Comparison of ENCODE assay signal across 26 mouse cellular contexts in the genomic region with DNA sequence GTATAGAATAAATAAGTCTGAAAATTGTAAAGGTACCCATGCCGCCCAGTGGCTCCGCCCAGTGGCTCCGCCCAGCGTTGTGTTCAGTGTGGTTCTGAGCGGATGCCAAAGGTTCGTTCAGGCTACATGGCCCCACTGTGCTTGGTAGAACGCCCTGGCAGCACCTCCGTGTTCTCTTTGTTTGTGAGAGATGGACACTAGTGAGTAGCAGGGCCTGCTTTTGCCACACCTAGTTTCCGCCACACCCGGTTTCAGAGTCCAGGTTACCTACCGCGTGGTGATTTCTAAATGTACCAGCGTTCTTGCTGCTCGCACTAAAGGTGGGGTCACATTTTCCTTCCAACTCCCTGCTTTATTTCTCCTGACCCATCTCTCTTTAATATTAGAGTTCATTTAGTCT.
A peak's percentile ranks its signal among the peaks of the same experiment; 100 is the strongest.
DNase-seq lines count a peak whose midpoint lies in the region; ATAC-seq and TF ChIP-seq lines count a peak whose summit lies in the region.
"Had no signal": no experiment of that assay in that cellular context is flagged by ENCODE, and none has a peak within 500 bp of the region (broad histone marks: within the 10 kb centered on the region; RNA-seq: fewer than 3 reads in every experiment).

No protein-coding gene starts in this region.

- H3K9ac ChIP-seq in intestine, embryonic 15.5 days = no peak overlapping the region
- no peak overlapping the region for H3K9ac ChIP-seq in intestine, postnatal 0 days (ENCODE audit: low read depth, low read length)
- H3K9ac ChIP-seq in stomach, embryonic 15.5 days = no peak overlapping the region
- H3K9ac ChIP-seq: forebrain, postnatal 0 days; heart, embryonic 12.5 days; heart, embryonic 15.5 days; hindbrain, embryonic 13.5 days had no signal

- H3K4me3 ChIP-seq in intestine, embryonic 15.5 days (replicated peaks) = no peak overlapping the region
- no peak overlapping the region for H3K4me3 ChIP-seq in intestine, postnatal 0 days (ENCODE audit: low read depth, low read length)
- H3K4me3 ChIP-seq in stomach, embryonic 15.5 days (replicated peaks) = no peak overlapping the region
- H3K4me3 ChIP-seq: heart, embryonic 12.5 days; heart, embryonic 15.5 days; hindbrain, embryonic 10.5 days; hindbrain, embryonic 13.5 days had no signal

- WGBS in intestine, embryonic 15.5 days = 81% methylated on average over 14 of the region's 14 CpGs
- 52% methylated on average over 14 of the region's 14 CpGs for WGBS in intestine, postnatal 0 days
- 83% methylated on average over 14 of the region's 14 CpGs for WGBS in stomach, embryonic 15.5 days

- peak overlapping the region; percentile 36; the same call in 1 of the 2 replicates for H3K27ac ChIP-seq in intestine, embryonic 15.5 days
- peak overlapping the region; percentile 43; the same call in 1 of the 2 replicates for H3K27ac ChIP-seq in intestine, postnatal 0 days (ENCODE audit: low read depth, low read length)
- H3K27ac ChIP-seq in stomach, embryonic 15.5 days = no peak overlapping the region

- H3K9me3 ChIP-seq in intestine, embryonic 15.5 days = no peaks in the 10 kb centered on the region
- no peaks in the 10 kb centered on the region for H3K9me3 ChIP-seq in intestine, postnatal 0 days (ENCODE audit: control insufficient read depth)
- no peaks in the 10 kb centered on the region for H3K9me3 ChIP-seq in stomach, embryonic 15.5 days
- H3K9me3 ChIP-seq: heart, embryonic 15.5 days; hindbrain, embryonic 10.5 days; hindbrain, embryonic 13.5 days had no signal

- TF ChIP-seq CTCF in intestine, postnatal 0 days (IDR thresholded peaks at IDR 0.05; ENCODE audit: low read depth) = peak; percentile 30; the same call in 1 of the 2 replicates

- H3K36me3 ChIP-seq in intestine, embryonic 15.5 days = no peaks in the 10 kb centered on the region
- no peaks in the 10 kb centered on the region for H3K36me3 ChIP-seq in intestine, postnatal 0 days (ENCODE audit: control insufficient read depth, insufficient read depth)
- no peaks in the 10 kb centered on the region for H3K36me3 ChIP-seq in stomach, embryonic 15.5 days
- H3K36me3 ChIP-seq: G1E; heart, embryonic 12.5 days; heart, embryonic 15.5 days; hindbrain, embryonic 10.5 days; hindbrain, embryonic 13.5 days had no signal

- no peaks in the 10 kb centered on the region for H3K27me3 ChIP-seq in intestine, embryonic 15.5 days (replicated peaks)
- no peaks in the 10 kb centered on the region for H3K27me3 ChIP-seq in intestine, postnatal 0 days (replicated peaks; ENCODE audit: control insufficient read depth, insufficient read depth, low read length)
- no peaks in the 10 kb centered on the region for H3K27me3 ChIP-seq in stomach, embryonic 15.5 days (replicated peaks)
- H3K27me3 ChIP-seq: CH12.LX; heart, embryonic 12.5 days; heart, embryonic 15.5 days; hindbrain, embryonic 13.5 days; Patski had no signal

- peak; percentile 81 for ATAC-seq in intestine, embryonic 15.5 days
- peak; percentile 89 for ATAC-seq in intestine, postnatal 0 days
- peak; percentile 70 for ATAC-seq in stomach, embryonic 15.5 days (ENCODE audit: insufficient read depth, low FRiP score, low read depth)
- ATAC-seq: forebrain, embryonic 14.5 days; forebrain, postnatal 0 days; hindbrain, embryonic 16.5 days; Patski had no signal

- DNase-seq in layer of hippocampus, postnatal 14 days (ENCODE audit: low spot score in 2 of 2) = no peak
- no peak for DNase-seq in thymus, postnatal 4 days
- no peak for DNase-seq in layer of hippocampus, adult 11-12 months (ENCODE audit: low spot score)
- DNase-seq: adrenal gland, postnatal 10 days; adrenal gland, postnatal 36 days; B cell, adult 2 months; cerebellum, adult 18-20 months; cerebellum, adult 9-10 months; cerebellum, postnatal 14 days; forebrain, postnatal 0 days; gastrocnemius, postnatal 25 days; heart, adult 18-20 months; heart, postnatal 10 days; heart, postnatal 36 days had no signal

- H3K4me2 ChIP-seq in intestine, embryonic 15.5 days (replicated peaks) = no peak overlapping the region
- peak overlapping the region; percentile 41 for H3K4me2 ChIP-seq in intestine, postnatal 0 days (replicated peaks; ENCODE audit: low read depth)
- no peak overlapping the region for H3K4me2 ChIP-seq in stomach, embryonic 15.5 days
- H3K4me2 ChIP-seq: hindbrain, embryonic 13.5 days had no signal

- H3K4me1 ChIP-seq in intestine, embryonic 15.5 days (replicated peaks) = peaks cover 17% of the 10 kb centered on the region; the same call in 1 of the 2 replicates
- 0 out of 2 replicates have a peak, but pooled peaks cover 4% of the 10 kb centered on the region for H3K4me1 ChIP-seq in intestine, postnatal 0 days (replicated peaks; ENCODE audit: control insufficient read depth, insufficient read depth, low read length)
- peaks cover 12% of the 10 kb centered on the region; the same call in 1 of the 2 replicates for H3K4me1 ChIP-seq in stomach, embryonic 15.5 days
